Mouse (Mus musculus) c-Kit-positive CD71-positive TER-119-negative erythroid progenitor cells, embryonic 14.5 days (primary cell): ENCODE data around the gene Hist2h2be.
A peak's percentile ranks its signal among the peaks of the same experiment; 100 is the strongest.
"Not testable (repeated sequence)": the region's sequence is repeated elsewhere in the genome, so short reads cannot be mapped to it uniquely, and the experiment has no call there.

ENCODE experiments used
- DNase-seq: peaks from one replicate; pipeline ENCODE4 v3.0.0-alpha.2; 2013; ENCODE audit warnings: low read depth

Hist2h2be gene

GRCm38 (mm10) chr3:96198601-96199251, 22.2 kb upstream of the Hist2h2be start:
- DNase-seq: not testable (repeated sequence)

- DNase-seq: no peak
These were observed 21.2 kb upstream of the Hist2h2be start for GRCm38 (mm10) chr3:96199731-96200130.

GRCm38 (mm10) chr3:96207819-96208218, 13.1 kb upstream of the Hist2h2be start:
- no peak for DNase-seq

GRCm38 (mm10) chr3:96209242-96209641, 11.7 kb upstream of the Hist2h2be start:
- no peak for DNase-seq

GRCm38 (mm10) chr3:96219191-96219641, 1.7 kb upstream of the Hist2h2be start:
- no peak for DNase-seq

- DNase-seq: peak; percentile 82
These were observed 1.2 kb upstream of the Hist2h2be start, which contains the start of the genes Bola1 and Hist2h2ab for GRCm38 (mm10) chr3:96219661-96220130. Gene Bola1, minus strand, starts transcription at chr3:96219709. Gene Hist2h2ab, plus strand, starts transcription at chr3:96219865.

GRCm38 (mm10) chr3:96220131-96220764, 671 bp upstream of the Hist2h2be start:
- DNase-seq: not testable (repeated sequence)

GRCm38 (mm10) chr3:96221640-96222038, 720 bp downstream of the Hist2h2be start:
- no peak for DNase-seq

GRCm38 (mm10) chr3:96222774-96223173, 1.9 kb downstream of the Hist2h2be start:
- no peak for DNase-seq

- DNase-seq: peak; percentile 23
These were observed 4.5 kb downstream of the Hist2h2be start for GRCm38 (mm10) chr3:96225421-96225820.

GRCm38 (mm10) chr3:96226695-96227648, 6.1 kb downstream of the Hist2h2be start:
- DNase-seq: no peak

- DNase-seq: no peak
These were observed 7.9 kb downstream of the Hist2h2be start for GRCm38 (mm10) chr3:96228828-96229227.

- no peak for DNase-seq
These were observed 9.5 kb downstream of the Hist2h2be start for GRCm38 (mm10) chr3:96230404-96230803.

- no peak for DNase-seq
These were observed 10.2 kb downstream of the Hist2h2be start for GRCm38 (mm10) chr3:96230910-96231757.

- no peak for DNase-seq
These were observed 10.8 kb downstream of the Hist2h2be start for GRCm38 (mm10) chr3:96231758-96232120.

GRCm38 (mm10) chr3:96234914-96235313, 14.0 kb downstream of the Hist2h2be start:
- DNase-seq: no peak

GRCm38 (mm10) chr3:96235836-96236235, 14.9 kb downstream of the Hist2h2be start:
- DNase-seq: no peak

- no peak for DNase-seq
These were observed 16.0 kb downstream of the Hist2h2be start for GRCm38 (mm10) chr3:96236834-96237334.

GRCm38 (mm10) chr3:96237335-96237903, 16.5 kb downstream of the Hist2h2be start:
- DNase-seq: peak; percentile 56

GRCm38 (mm10) chr3:96237904-96238511, 17.1 kb downstream of the Hist2h2be start:
- DNase-seq: peak; percentile 80
